8 mouse cellular contexts compared by ENCODE assay signal in genomic region chr2:77795859-77796552, GRCm38 (mm10). TPM values are rescaled to one million over a fixed set of nuclear protein-coding genes. Genes with fewer than 3 reads are reported as not detected.
DNase-seq lines count a peak whose midpoint lies in the region; ATAC-seq lines count a peak whose summit lies in the region.

No protein-coding gene starts in this region.

- intact Hi-C loops in heart, postnatal 10 days (cut with DNase I) = loop anchor here (2.0 to 5.0 kb wide), 2 partner anchors 111 to 227 kb away; no protein-coding TSS in a partner anchor

- peak; percentile 66 for DNase-seq in kidney, postnatal 10 days
- DNase-seq in kidney, adult 18-20 months = no peak
- DNase-seq in R1 (ENCODE audit: low read depth, low spot score) = peak; percentile 25
- DNase-seq in cerebellum, adult 8-10 months = peak; percentile 79
- DNase-seq in heart, postnatal 10 days = peak; percentile 68 to 71
- DNase-seq in ovary, postnatal 14 days (ENCODE audit: low spot score) = peak; percentile 26
- no peak for DNase-seq in spleen, postnatal 14 days (ENCODE audit: low spot score in 2 of 2)

- ATAC-seq in monocyte, adult 5-6 weeks (replicated peaks; ENCODE audit: insufficient number of reproducible peaks, low FRiP score, low TSS enrichment, poor library complexity, severe bottlenecking) = no peak

RNA-seq across cellular contexts. Expression of gene Zfp385b, which starts 23.4 kb away (rescaled TPM):
- 1 to 10 TPM; 6.7 to 7.1 TPM for total RNA-seq in heart, postnatal 10 days (2021)
- total RNA-seq in monocyte, adult 5-6 weeks (2017) = not detected in 3 replicates

Comparison
In these comparisons a context has a peak if more than half of its experiments do, and no peak if none do; other contexts are left out.
1. DNase-seq: peak in kidney, postnatal 10 days (single experiment), R1 (single experiment), cerebellum, adult 8-10 months (single experiment), heart, postnatal 10 days (2 of 2) and ovary, postnatal 14 days (single experiment); none in kidney, adult 18-20 months (single experiment) and spleen, postnatal 14 days (0 of 2).